Mouse (Mus musculus): Measurements from ENCODE around the gene Hadhb. TPM values are rescaled to one million over a fixed set of nuclear protein-coding genes. Genes with fewer than 3 reads are reported as not detected.

The Hadhb gene
- polyA plus RNA-seq, 1 experiment from 2014 or later, result 145 TPM

DNA sequence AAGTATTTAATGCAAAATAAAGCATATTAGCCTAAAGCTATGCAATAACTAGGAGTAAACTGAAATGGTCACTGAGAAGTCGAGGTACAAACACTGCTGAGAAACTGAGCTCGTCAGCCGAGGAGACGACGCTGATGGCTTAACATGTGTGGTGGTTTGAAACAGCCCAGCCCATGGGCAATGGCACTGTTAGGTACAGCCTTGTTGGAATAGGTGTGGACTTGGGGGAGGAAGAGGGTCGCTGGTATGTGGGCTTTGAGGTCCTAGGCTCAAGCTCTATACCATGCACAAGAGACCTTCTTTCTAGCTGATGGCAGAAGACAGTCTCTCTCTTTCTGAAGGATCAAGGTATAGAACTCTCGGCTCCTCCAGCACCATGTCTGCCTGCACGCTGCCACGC is 17.8 kb upstream of the Hadhb start:
- Histone ChIP-seq H3K9me3 (ENCODE audit: control insufficient read depth, low read length) (no peaks in the 10 kb centered on the region), H3K27ac (ENCODE audit: low read depth, low read length) (no peak overlapping the region), H3K36me3 (ENCODE audit: control insufficient read depth, insufficient read depth, low read length) (peaks cover 20% of the 10 kb centered on the region; the same call in 1 of the 2 replicates), H3K4me1 (replicated peaks; ENCODE audit: control insufficient read depth, insufficient read depth, low read length) (no peaks in the 10 kb centered on the region), H3K9ac (ENCODE audit: low read depth, low read length) (no peak overlapping the region), H3K4me3 (ENCODE audit: low read depth, low read length) (no peak overlapping the region), H3K4me2 (no peak overlapping the region), H3K27me3 (replicated peaks; ENCODE audit: control insufficient read depth, insufficient read depth, low read length) (no peaks in the 10 kb centered on the region)
- DNase-seq (ENCODE audit: low spot score) (no peak), ATAC-seq (replicated peaks; ENCODE audit: low FRiP score) (no peak)
- WGBS, result 91% methylated on average over 9 of the region's 9 CpGs

GRCm38 (mm10) chr5:30138193-30138592 is 16.9 kb upstream of the Hadhb start:
- DNase-seq (ENCODE audit: low spot score) (no peak), ATAC-seq (replicated peaks; ENCODE audit: low FRiP score) (no peak)
- Histone ChIP-seq H3K4me3 (ENCODE audit: low read depth, low read length) (no peak overlapping the region), H3K27me3 (replicated peaks; ENCODE audit: control insufficient read depth, insufficient read depth, low read length) (no peaks in the 10 kb centered on the region), H3K9me3 (ENCODE audit: control insufficient read depth, low read length) (no peaks in the 10 kb centered on the region), H3K4me2 (no peak overlapping the region), H3K9ac (ENCODE audit: low read depth, low read length) (no peak overlapping the region), H3K27ac (ENCODE audit: low read depth, low read length) (no peak overlapping the region), H3K4me1 (replicated peaks; ENCODE audit: control insufficient read depth, insufficient read depth, low read length) (no peaks in the 10 kb centered on the region), H3K36me3 (ENCODE audit: control insufficient read depth, insufficient read depth, low read length) (peaks cover 21% of the 10 kb centered on the region; the same call in 1 of the 2 replicates)
- 82% methylated on average over 4 of the region's 4 CpGs for WGBS

GRCm38 (mm10) chr5:30146526-30146925 is 8.5 kb upstream of the Hadhb start:
- ATAC-seq (replicated peaks; ENCODE audit: low FRiP score) (no peak), DNase-seq (ENCODE audit: low spot score) (no peak)
- no peak overlapping the region for H3K9ac ChIP-seq (ENCODE audit: low read depth, low read length)
- no peak overlapping the region for H3K4me2 ChIP-seq
- H3K27ac ChIP-seq (ENCODE audit: low read depth, low read length), result no peak overlapping the region
- H3K4me1 ChIP-seq (replicated peaks; ENCODE audit: control insufficient read depth, insufficient read depth, low read length), result no peaks in the 10 kb centered on the region
- H3K9me3 ChIP-seq (ENCODE audit: control insufficient read depth, low read length), result no peaks in the 10 kb centered on the region
- no peak overlapping the region for H3K4me3 ChIP-seq (ENCODE audit: low read depth, low read length)
- 94% methylated on average over 6 of the region's 6 CpGs for WGBS
- no peaks in the 10 kb centered on the region for H3K27me3 ChIP-seq (replicated peaks; ENCODE audit: control insufficient read depth, insufficient read depth, low read length)
- H3K36me3 ChIP-seq (ENCODE audit: control insufficient read depth, insufficient read depth, low read length), result peaks cover 26% of the 10 kb centered on the region

DNA sequence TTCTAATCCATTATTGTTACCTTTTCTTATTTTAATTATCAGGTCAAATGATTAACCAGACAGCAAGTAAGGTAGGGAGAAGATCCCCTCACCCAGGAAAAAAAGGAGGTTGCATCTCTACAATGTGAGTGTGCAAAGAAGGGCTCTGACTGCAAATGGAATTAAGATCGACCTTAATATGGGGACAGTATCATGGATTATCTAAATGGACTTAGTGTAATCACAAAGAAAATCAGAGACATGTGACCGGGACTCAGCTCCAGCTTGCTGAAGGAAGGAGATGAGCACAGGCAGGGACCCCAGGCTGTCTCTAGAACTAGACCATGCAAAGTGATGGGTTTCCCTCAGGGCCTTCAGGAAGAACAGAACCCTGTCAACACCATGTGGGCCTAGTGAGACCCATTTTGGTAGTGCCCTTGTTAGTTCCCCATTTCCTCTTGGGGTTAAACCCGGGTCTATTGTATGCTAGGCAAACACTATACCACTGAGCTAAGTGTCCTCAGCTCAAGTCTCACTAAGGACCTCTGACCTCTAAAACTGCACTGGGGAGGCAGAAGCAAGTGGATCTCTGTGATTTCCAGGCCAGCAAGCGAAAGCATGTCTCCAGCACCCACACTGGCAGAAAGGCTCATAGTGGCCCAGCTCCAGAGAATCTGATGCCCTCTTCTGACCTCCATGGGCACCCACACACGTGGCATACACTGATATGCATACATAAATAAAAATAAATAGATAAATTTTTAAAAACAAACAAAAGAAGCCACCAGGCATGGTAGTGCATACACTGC is 6.7 kb upstream of the Hadhb start:
- DNase-seq (ENCODE audit: low spot score), result no peak
- peaks cover 20% of the 10 kb centered on the region for H3K36me3 ChIP-seq (ENCODE audit: control insufficient read depth, insufficient read depth, low read length)
- no peaks in the 10 kb centered on the region for H3K9me3 ChIP-seq (ENCODE audit: control insufficient read depth, low read length)
- no peak overlapping the region for H3K27ac ChIP-seq (ENCODE audit: low read depth, low read length)
- no peak overlapping the region for H3K4me2 ChIP-seq
- 0 out of 2 replicates have a peak, but pooled peaks cover 2% of the 10 kb centered on the region for H3K4me1 ChIP-seq (replicated peaks; ENCODE audit: control insufficient read depth, insufficient read depth, low read length)
- 80% methylated on average over 5 of the region's 5 CpGs for WGBS
- no peaks in the 10 kb centered on the region for H3K27me3 ChIP-seq (replicated peaks; ENCODE audit: control insufficient read depth, insufficient read depth, low read length)
- no peak overlapping the region for H3K4me3 ChIP-seq (ENCODE audit: low read depth, low read length)
- no peak overlapping the region for H3K9ac ChIP-seq (ENCODE audit: low read depth, low read length)
- ATAC-seq (replicated peaks; ENCODE audit: low FRiP score), result no peak

GRCm38 (mm10) chr5:30152007-30152406 is 3.0 kb upstream of the Hadhb start:
- H3K27ac ChIP-seq (ENCODE audit: low read depth, low read length), result no peak overlapping the region
- H3K4me1 ChIP-seq (replicated peaks; ENCODE audit: control insufficient read depth, insufficient read depth, low read length), result peaks cover 6% of the 10 kb centered on the region; the same call in 1 of the 2 replicates
- no peak overlapping the region for H3K4me3 ChIP-seq (ENCODE audit: low read depth, low read length)
- H3K9ac ChIP-seq (ENCODE audit: low read depth, low read length), result no peak overlapping the region
- ATAC-seq (replicated peaks; ENCODE audit: low FRiP score) (no peak), DNase-seq (ENCODE audit: low spot score) (no peak)
- H3K9me3 ChIP-seq (ENCODE audit: control insufficient read depth, low read length), result no peaks in the 10 kb centered on the region
- peak overlapping the region; percentile 39; the same call in 1 of the 2 replicates for H3K4me2 ChIP-seq
- H3K36me3 ChIP-seq (ENCODE audit: control insufficient read depth, insufficient read depth, low read length), result no peaks in the 10 kb centered on the region
- 77% methylated on average over 4 of the region's 4 CpGs for WGBS
- no peaks in the 10 kb centered on the region for H3K27me3 ChIP-seq (replicated peaks; ENCODE audit: control insufficient read depth, insufficient read depth, low read length)

DNA sequence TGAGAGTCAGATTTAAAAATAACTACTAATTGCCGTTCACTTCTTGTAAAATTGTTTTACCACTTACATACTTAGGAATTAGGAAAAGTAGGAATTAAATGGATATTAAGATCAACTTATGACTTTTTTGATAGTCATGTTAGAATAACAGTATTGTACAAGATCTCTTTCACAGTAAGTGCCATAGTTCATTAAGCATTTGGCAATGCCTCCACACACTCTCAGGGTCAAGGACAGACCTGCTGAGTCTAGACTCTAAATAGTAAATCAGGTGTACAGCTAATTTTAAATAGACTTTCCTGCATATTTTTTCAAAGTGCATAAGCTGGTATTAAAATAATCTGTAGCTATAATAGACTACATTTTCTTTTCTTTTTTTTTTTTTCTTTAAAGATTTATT is 2.6 kb upstream of the Hadhb start:
- Histone ChIP-seq H3K4me3 (ENCODE audit: low read depth, low read length) (no peak overlapping the region), H3K9ac (ENCODE audit: low read depth, low read length) (no peak overlapping the region), H3K27ac (ENCODE audit: low read depth, low read length) (no peak overlapping the region), H3K4me2 (no peak overlapping the region), H3K9me3 (ENCODE audit: control insufficient read depth, low read length) (no peaks in the 10 kb centered on the region), H3K36me3 (ENCODE audit: control insufficient read depth, insufficient read depth, low read length) (no peaks in the 10 kb centered on the region), H3K27me3 (replicated peaks; ENCODE audit: control insufficient read depth, insufficient read depth, low read length) (no peaks in the 10 kb centered on the region), H3K4me1 (replicated peaks; ENCODE audit: control insufficient read depth, insufficient read depth, low read length) (peaks cover 6% of the 10 kb centered on the region; the same call in 1 of the 2 replicates)
- DNase-seq (ENCODE audit: low spot score) (no peak), ATAC-seq (replicated peaks; ENCODE audit: low FRiP score) (no peak)
- WGBS, result 90% methylated on average over 1 of the region's 1 CpGs

DNA sequence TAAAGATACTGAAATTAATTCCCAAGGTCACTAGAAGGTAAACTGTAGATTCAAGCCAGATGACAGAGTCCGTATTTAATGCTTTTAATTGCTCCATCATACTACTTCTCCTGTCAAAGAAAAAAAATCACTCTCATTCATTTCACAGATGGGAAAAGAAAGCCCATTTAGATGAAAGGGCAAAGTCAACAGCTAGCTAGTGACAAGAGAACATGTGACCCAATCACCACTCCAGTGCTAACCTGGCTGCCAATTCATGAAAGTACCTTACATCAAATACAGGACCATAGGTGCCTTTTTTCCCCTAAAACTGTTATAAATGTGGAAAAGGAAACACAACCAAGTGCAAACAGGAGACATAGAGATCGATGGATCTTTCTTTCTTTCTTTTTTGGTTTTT is 1.8 kb upstream of the Hadhb start:
- H3K27ac ChIP-seq (ENCODE audit: low read depth, low read length), result no peak overlapping the region
- ATAC-seq (replicated peaks; ENCODE audit: low FRiP score) (no peak), DNase-seq (ENCODE audit: low spot score) (no peak)
- no peaks in the 10 kb centered on the region for H3K36me3 ChIP-seq (ENCODE audit: control insufficient read depth, insufficient read depth, low read length)
- no peaks in the 10 kb centered on the region for H3K9me3 ChIP-seq (ENCODE audit: control insufficient read depth, low read length)
- peaks cover 6% of the 10 kb centered on the region; the same call in 1 of the 2 replicates for H3K4me1 ChIP-seq (replicated peaks; ENCODE audit: control insufficient read depth, insufficient read depth, low read length)
- H3K4me3 ChIP-seq (ENCODE audit: low read depth, low read length), result no peak overlapping the region
- no peak overlapping the region for H3K9ac ChIP-seq (ENCODE audit: low read depth, low read length)
- no peak overlapping the region for H3K4me2 ChIP-seq
- 91% methylated on average over 2 of the region's 2 CpGs for WGBS
- H3K27me3 ChIP-seq (replicated peaks; ENCODE audit: control insufficient read depth, insufficient read depth, low read length), result no peaks in the 10 kb centered on the region

DNA sequence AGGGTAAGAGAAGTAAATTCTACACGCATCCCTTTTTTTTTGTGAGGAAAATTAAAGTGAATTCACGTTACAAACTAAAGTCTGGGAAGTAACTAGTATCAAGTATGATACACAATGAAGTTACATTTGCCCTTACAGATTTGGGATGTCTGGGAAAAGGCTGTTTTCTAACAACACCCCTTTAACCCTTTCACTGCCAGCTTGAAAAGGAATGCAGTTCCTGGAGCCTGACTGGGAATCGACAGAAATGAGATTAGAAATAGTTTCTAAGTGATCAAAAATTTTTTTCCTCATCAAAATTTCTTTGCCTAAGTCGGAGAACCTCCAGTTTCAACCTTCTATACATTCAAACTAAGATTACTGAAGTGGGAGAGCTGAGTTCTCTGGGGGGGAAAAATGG is 1.0 kb upstream of the Hadhb start:
- Histone ChIP-seq H3K9me3 (ENCODE audit: control insufficient read depth, low read length) (no peaks in the 10 kb centered on the region), H3K4me3 (ENCODE audit: low read depth, low read length) (peak overlapping the region; percentile 75), H3K27ac (ENCODE audit: low read depth, low read length) (peak overlapping the region; percentile 78), H3K27me3 (replicated peaks; ENCODE audit: control insufficient read depth, insufficient read depth, low read length) (no peaks in the 10 kb centered on the region), H3K4me2 (peak overlapping the region; percentile 85), H3K36me3 (ENCODE audit: control insufficient read depth, insufficient read depth, low read length) (no peaks in the 10 kb centered on the region), H3K4me1 (replicated peaks; ENCODE audit: control insufficient read depth, insufficient read depth, low read length) (peaks cover 6% of the 10 kb centered on the region; the same call in 1 of the 2 replicates), H3K9ac (ENCODE audit: low read depth, low read length) (peak overlapping the region; percentile 73)
- WGBS, result 23% methylated on average over 4 of the region's 4 CpGs
- ATAC-seq (replicated peaks; ENCODE audit: low FRiP score), result no peak
- no peak for DNase-seq (ENCODE audit: low spot score)

DNA sequence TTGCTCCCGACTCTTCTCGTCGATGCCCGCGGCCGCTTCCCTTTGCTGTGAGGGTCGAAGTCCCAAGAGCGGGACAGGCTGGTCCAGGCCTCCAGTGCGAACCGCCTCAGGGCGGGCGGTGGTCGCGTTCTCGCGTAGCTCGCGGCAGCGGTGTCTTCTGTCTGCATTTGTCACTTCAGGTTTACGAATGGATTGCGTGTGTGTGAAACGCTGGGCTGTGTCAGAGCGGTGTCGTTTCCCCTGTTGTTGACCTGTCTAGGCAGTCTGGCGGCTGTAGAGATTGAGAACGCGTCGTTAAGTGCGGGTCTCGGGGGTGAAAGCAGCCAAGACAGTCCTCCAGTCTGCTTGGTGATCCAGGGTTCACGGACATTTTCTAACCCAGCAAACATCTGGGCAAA is 346 bp downstream of the Hadhb start:
- under 1% methylated on average over 31 of the region's 31 CpGs for WGBS
- H3K27ac ChIP-seq (ENCODE audit: low read depth, low read length), result peak overlapping the region; percentile 78
- DNase-seq (ENCODE audit: low spot score), result no peak
- no peaks in the 10 kb centered on the region for H3K27me3 ChIP-seq (replicated peaks; ENCODE audit: control insufficient read depth, insufficient read depth, low read length)
- peak overlapping the region; percentile 85 for H3K4me2 ChIP-seq
- no peaks in the 10 kb centered on the region for H3K9me3 ChIP-seq (ENCODE audit: control insufficient read depth, low read length)
- peaks cover 6% of the 10 kb centered on the region; the same call in 1 of the 2 replicates for H3K4me1 ChIP-seq (replicated peaks; ENCODE audit: control insufficient read depth, insufficient read depth, low read length)
- peak overlapping the region; percentile 75 for H3K4me3 ChIP-seq (ENCODE audit: low read depth, low read length)
- ATAC-seq (replicated peaks; ENCODE audit: low FRiP score), result peak; percentile 49
- H3K36me3 ChIP-seq (ENCODE audit: control insufficient read depth, insufficient read depth, low read length), result 0 out of 2 replicates have a peak, but pooled peaks cover 1% of the 10 kb centered on the region
- H3K9ac ChIP-seq (ENCODE audit: low read depth, low read length), result peak overlapping the region; percentile 73
